Mouse (Mus musculus): Measurements from ENCODE around the gene Lgals4.
"Not testable (repeated sequence)": the region's sequence is repeated elsewhere in the genome, so short reads cannot be mapped to it uniquely, and the experiment has no call there.

Lgals4 gene

GRCm38 (mm10) chr7:28881199-28881598 lies 47.5 kb downstream of the Lgals4 start, which contains the start of gene Capn12:
Capn12 (plus strand) TSS chr7:28881422.
- Histone ChIP-seq H3K27me3 (ENCODE audit: control insufficient read depth, insufficient read depth, low read length, poor library complexity, severe bottlenecking) (no peaks in the 10 kb centered on the region), H3K36me3 (ENCODE audit: control insufficient read depth, insufficient read depth, low read length, poor library complexity, severe bottlenecking) (no peaks in the 10 kb centered on the region)
- DNase-seq (ENCODE audit: low read depth, low spot score), result no peak

GRCm38 (mm10) chr7:28883039-28883438 lies 49.4 kb downstream of the Lgals4 start:
- Histone ChIP-seq H3K27me3 (ENCODE audit: control insufficient read depth, insufficient read depth, low read length, poor library complexity, severe bottlenecking) (no peaks in the 10 kb centered on the region), H3K36me3 (ENCODE audit: control insufficient read depth, insufficient read depth, low read length, poor library complexity, severe bottlenecking) (no peaks in the 10 kb centered on the region)
- no peak for DNase-seq (ENCODE audit: low read depth, low spot score)

GRCm38 (mm10) chr7:28883704-28884103 lies 50.0 kb downstream of the Lgals4 start:
- H3K27me3 ChIP-seq (ENCODE audit: control insufficient read depth, insufficient read depth, low read length, poor library complexity, severe bottlenecking); H3K36me3 ChIP-seq (ENCODE audit: control insufficient read depth, insufficient read depth, low read length, poor library complexity, severe bottlenecking); DNase-seq (ENCODE audit: low read depth, low spot score): not testable (repeated sequence)

GRCm38 (mm10) chr7:28886486-28886885 lies 52.8 kb downstream of the Lgals4 start:
- no peaks in the 10 kb centered on the region for H3K36me3 ChIP-seq (ENCODE audit: control insufficient read depth, insufficient read depth, low read length, poor library complexity, severe bottlenecking)

GRCm38 (mm10) chr7:28888701-28889161 lies 55.1 kb downstream of the Lgals4 start:
- DNase-seq (ENCODE audit: low read depth, low spot score), result no peak
- Histone ChIP-seq H3K27me3 (ENCODE audit: control insufficient read depth, insufficient read depth, low read length, poor library complexity, severe bottlenecking) (no peaks in the 10 kb centered on the region; the same call in 1 of the 2 replicates), H3K36me3 (ENCODE audit: control insufficient read depth, insufficient read depth, low read length, poor library complexity, severe bottlenecking) (no peaks in the 10 kb centered on the region; the same call in none of the 2 replicates)

More at GRCm38 (mm10) chr7:28886486-28886885, 52.8 kb downstream of the Lgals4 start:
- no peaks in the 10 kb centered on the region; the same call in 1 of the 2 replicates for H3K27me3 ChIP-seq (ENCODE audit: control insufficient read depth, insufficient read depth, low read length, poor library complexity, severe bottlenecking)
- DNase-seq (ENCODE audit: low read depth, low spot score), result no peak
